Mouse (Mus musculus): ENCODE data around the gene Arl13a.

GRCm38 (mm10) chrX:134162043-134162720 lies 25.1 kb upstream of the Arl13a start, which contains the start of gene Xkrx:
- no peak for TF ChIP-seq POLR2A (IDR thresholded peaks at IDR 0.05; ENCODE audit: low read depth, low read length)
- no peak for TF ChIP-seq CTCF (IDR thresholded peaks at IDR 0.05; ENCODE audit: borderline replicate concordance, insufficient read depth, low read length)
